ENCODE assay signal across 24 mouse cellular contexts in the genomic region with DNA sequence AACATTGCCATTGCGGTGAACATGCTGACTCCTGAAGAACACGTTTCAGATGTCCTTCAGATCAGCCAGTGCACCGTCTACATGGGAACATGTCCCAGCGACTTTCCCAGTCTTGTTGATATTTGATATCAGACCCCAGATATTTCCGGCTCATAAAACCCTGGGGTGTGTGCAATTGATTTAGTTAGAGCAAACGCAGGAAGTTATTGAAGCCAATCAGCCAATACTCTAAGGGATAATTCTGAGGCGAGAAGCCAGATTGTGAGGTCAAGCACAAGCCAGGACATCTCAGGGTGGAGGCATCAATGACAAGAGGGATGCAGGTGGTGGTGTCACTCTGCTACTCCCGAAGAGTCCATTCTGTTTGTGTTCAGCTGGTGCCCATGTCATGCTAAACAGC. TPM values are rescaled to one million over a fixed set of nuclear protein-coding genes. Genes with fewer than 3 reads are reported as not detected.
DNase-seq lines count a peak whose midpoint lies in the region; TF ChIP-seq lines count a peak whose summit lies in the region.
"Had no signal": no experiment of that assay in that cellular context is flagged by ENCODE, and none has a peak within 500 bp of the region (broad histone marks: within the 10 kb centered on the region; RNA-seq: fewer than 3 reads in every experiment).

No protein-coding gene starts in this region.

- H3K4me1 ChIP-seq in small intestine, adult 2 months (ENCODE audit: control insufficient read depth, insufficient read depth, insufficient read length, low read length) = peaks cover 38% of the 10 kb centered on the region
- H3K4me1 ChIP-seq: forebrain, embryonic 13.5 days; midbrain, embryonic 12.5 days; neural tube, embryonic 13.5 days had no signal

- peak overlapping the region; percentile 27 for H3K4me2 ChIP-seq in myocyte (ENCODE audit: low read depth)
- H3K4me2 ChIP-seq: forebrain, embryonic 13.5 days; heart, embryonic 13.5 days; hindbrain, embryonic 14.5 days; kidney, embryonic 15.5 days; limb, embryonic 13.5 days; midbrain, embryonic 12.5 days; neural tube, embryonic 13.5 days; stomach, embryonic 15.5 days had no signal

- H3K27ac ChIP-seq in layer of hippocampus, adult 2 months = peak overlapping the region; percentile 88; the same call in 1 of the 2 replicates
- peak overlapping the region; percentile 36 for H3K27ac ChIP-seq in small intestine, adult 2 months (ENCODE audit: insufficient read depth, low read depth, low read length)
- H3K27ac ChIP-seq: forebrain, embryonic 13.5 days; heart, embryonic 13.5 days; hindbrain, embryonic 14.5 days; kidney, embryonic 15.5 days; limb, embryonic 13.5 days; midbrain, embryonic 12.5 days; neural tube, embryonic 13.5 days; stomach, embryonic 15.5 days had no signal

- no peaks in the 10 kb centered on the region for H3K36me3 ChIP-seq in myocyte (ENCODE audit: control insufficient read depth, insufficient read depth)
- no peaks in the 10 kb centered on the region for H3K36me3 ChIP-seq in small intestine, adult 2 months (ENCODE audit: control insufficient read depth, insufficient read depth, low read length)
- H3K36me3 ChIP-seq: heart, embryonic 13.5 days; kidney, embryonic 15.5 days; limb, embryonic 13.5 days; midbrain, embryonic 12.5 days; neural tube, embryonic 13.5 days; stomach, embryonic 15.5 days had no signal

- no peak for TF ChIP-seq CTCF in layer of hippocampus, adult 2 months (conservative IDR thresholded peaks at IDR 0.05)
- TF ChIP-seq CTCF in small intestine, adult 2 months (IDR thresholded peaks at IDR 0.05; ENCODE audit: extremely low read depth, insufficient read length, insufficient replicate concordance, low read depth, low read length) = no peak

- peak overlapping the region; percentile 27 for H3K4me3 ChIP-seq in layer of hippocampus, adult 2 months
- H3K4me3 ChIP-seq in myocyte = no peak overlapping the region
- 0 out of 2 replicates have a peak overlapping the region, but pooled peaks have one; percentile 1 for H3K4me3 ChIP-seq in small intestine, adult 2 months (ENCODE audit: low read depth, low read length)
- H3K4me3 ChIP-seq: forebrain, embryonic 13.5 days; heart, embryonic 13.5 days; kidney, embryonic 15.5 days; limb, embryonic 13.5 days; megakaryocyte, embryonic 14.5 days; midbrain, embryonic 12.5 days; neural tube, embryonic 13.5 days; stomach, embryonic 15.5 days had no signal

- no peak for TF ChIP-seq POLR2A in myocyte (IDR thresholded peaks at IDR 0.05; ENCODE audit: insufficient read length, low read depth)
- TF ChIP-seq POLR2A in small intestine, adult 2 months (IDR thresholded peaks at IDR 0.05; ENCODE audit: low read depth, low read length) = no peak

- H3ac ChIP-seq in myocyte (ENCODE audit: control insufficient read depth, insufficient read length) = no peak overlapping the region

- H3K27me3 ChIP-seq in myocyte (ENCODE audit: control insufficient read depth, insufficient read depth, insufficient read length) = no peaks in the 10 kb centered on the region
- H3K27me3 ChIP-seq in small intestine, adult 2 months (ENCODE audit: control insufficient read depth, insufficient read depth, low read length) = no peaks in the 10 kb centered on the region
- H3K27me3 ChIP-seq: forebrain, embryonic 13.5 days; midbrain, embryonic 12.5 days; neural tube, embryonic 13.5 days; stomach, embryonic 15.5 days had no signal

- intact Hi-C loops in heart, postnatal 25 days (cut with DNase I) = no loop called here

- DNase-seq in heart, adult 11 months = peak; percentile 95
- no peak for DNase-seq in heart, postnatal 25 days (ENCODE audit: low spot score)
- no peak for DNase-seq in layer of hippocampus, adult 2 months (ENCODE audit: low spot score in 2 of 2)
- DNase-seq in layer of hippocampus, adult 18-20 months (ENCODE audit: low spot score in 2 of 2) = no peak
- DNase-seq: adrenal gland, adult 2 months; adrenal gland, postnatal 36 days; B cell, adult 2 months; cerebellum, adult 2 months; kidney, adult 18-20 months; kidney, postnatal 25 days; lung, adult 18-20 months; lung, postnatal 4 days had no signal

- H3K79me2 ChIP-seq in myocyte (ENCODE audit: control insufficient read depth, insufficient read depth) = no peaks in the 10 kb centered on the region

- 24% methylated on average over 8 of the region's 8 CpGs for WGBS in small intestine, adult 2 months

TF ChIP-seq in myocyte, 11 proteins besides CTCF, POLR2A, EP300 and RAD21:
- TF ChIP-seq MYOD1 (IDR thresholded peaks at IDR 0.05; ENCODE audit: control insufficient read depth in 1 of 3, insufficient read length in 2 of 3, low read depth in 2 of 3) (peak in 2 of 3 experiments; percentile 8 to 26), SRF (IDR thresholded peaks at IDR 0.05; ENCODE audit: control insufficient read depth, insufficient read length, low read depth) (no peak), E2F4 (IDR thresholded peaks at IDR 0.05; ENCODE audit: insufficient read depth) (no peak)
TF ChIP-seq in myocyte: peak in this region for 1.

RNA-seq across cellular contexts. Expression of gene Smoc2, which starts 28.9 kb away (rescaled TPM):
- total RNA-seq in heart, postnatal 25 days (2021) = 10 to 100 TPM; 41.3 to 49.1 TPM
- total RNA-seq in layer of hippocampus, adult 2 months (2021) = 10 to 100 TPM; 36.2 to 36.8 TPM
- total RNA-seq in layer of hippocampus, adult 18-20 months (2021) = 10 to 100 TPM; 30.2 to 31.2 TPM
- polyA plus RNA-seq in myocyte (2012; fragmentation: generic; extraction: Trizol) = 12.6 TPM
- polyA plus RNA-seq in small intestine, adult 2 months (2012; rRNA removed) = 43.5 and 45.2 TPM in 2 replicates
- total RNA-seq: granulocyte monocyte progenitor cell, adult 5-6 weeks had no signal

RNA-seq across cellular contexts. Expression of gene Dact2, which starts 46.3 kb away (rescaled TPM):
- 1 to 10 TPM in 1 of 2 experiments, under 1 TPM in 1; 0.92 to 1.8 TPM for total RNA-seq in heart, postnatal 25 days (2021)
- total RNA-seq in layer of hippocampus, adult 2 months (2021) = 10 to 100 TPM; 21.8 to 24.7 TPM
- total RNA-seq in layer of hippocampus, adult 18-20 months (2021) = 10 to 100 TPM; 23.5 to 25.1 TPM
- polyA plus RNA-seq in myocyte (2012; fragmentation: generic; extraction: Trizol) = 0.95 TPM
- polyA plus RNA-seq in small intestine, adult 2 months (2012; rRNA removed) = 11.1 and 43.8 TPM in 2 replicates
- total RNA-seq: granulocyte monocyte progenitor cell, adult 5-6 weeks had no signal

Comparison
In these comparisons a context has a peak if more than half of its experiments do, and no peak if none do; other contexts are left out.
1. RNA of gene Dact2, which starts 46.3 kb away (total RNA-seq): 23.5 to 25.1 TPM in layer of hippocampus, adult 18-20 months and 21.8 to 24.7 TPM in layer of hippocampus, adult 2 months; 0.92 to 1.8 TPM in heart, postnatal 25 days; every median in the first group is over 4 times any median in the second.